Mouse (Mus musculus): Measurements from ENCODE around the gene Stxbp1. TPM values are rescaled to one million over a fixed set of nuclear protein-coding genes. Genes with fewer than 3 reads are reported as not detected.

Gene Stxbp1
- polyA plus RNA-seq, 1 experiment = 5.5 TPM

DNA sequence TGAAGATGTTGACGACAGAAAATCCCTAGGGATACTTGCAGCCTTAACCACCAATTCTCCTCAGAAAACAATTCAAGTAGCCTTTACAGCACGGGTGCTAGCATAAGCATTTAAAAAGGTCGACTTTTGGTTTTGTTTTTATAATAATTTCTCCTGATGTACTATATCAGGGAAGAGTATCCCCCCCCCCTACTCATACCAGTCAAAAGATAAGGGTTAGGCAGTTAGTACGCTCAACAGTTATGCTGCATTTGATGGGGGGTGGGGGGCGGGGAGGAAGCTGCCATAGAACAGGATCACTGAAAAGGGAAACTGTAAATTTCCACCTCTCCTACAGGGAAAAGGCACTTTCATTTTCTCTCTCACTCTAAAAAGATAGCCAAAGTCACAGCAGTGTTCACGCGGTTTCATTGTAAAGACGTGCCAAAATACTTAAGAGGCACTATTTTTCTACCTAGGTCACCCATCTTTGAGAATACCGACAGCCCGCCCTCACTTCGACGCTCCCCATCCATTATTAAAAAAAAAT lies 1.4 kb downstream of the Stxbp1 start:
- Histone ChIP-seq H3K27ac (ENCODE audit: insufficient read depth, low read length) (no peak overlapping the region), H3K27me3 (ENCODE audit: control insufficient read depth, insufficient read depth, low read length) (no peaks in the 10 kb centered on the region), H3K4me1 (ENCODE audit: control insufficient read depth, insufficient read depth, insufficient read length) (no peaks in the 10 kb centered on the region; the same call in 1 of the 2 replicates), H3K4me3 (ENCODE audit: extremely low read depth, insufficient read depth, insufficient read length) (peak overlapping the region; percentile 67), H3K36me3 (ENCODE audit: control insufficient read depth, insufficient read depth, low read length) (no peaks in the 10 kb centered on the region)
- no peak for DNase-seq (ENCODE audit: low read depth in 1 of 2, low spot score in 2 of 2)
- TF ChIP-seq CTCF (IDR thresholded peaks at IDR 0.05; ENCODE audit: extremely low read depth, insufficient read depth, insufficient read length, insufficient replicate concordance) (no peak), POLR2A (IDR thresholded peaks at IDR 0.05; ENCODE audit: low read depth, low read length) (no peak)
- WGBS = 13% methylated on average over 12 of the region's 12 CpGs

DNA sequence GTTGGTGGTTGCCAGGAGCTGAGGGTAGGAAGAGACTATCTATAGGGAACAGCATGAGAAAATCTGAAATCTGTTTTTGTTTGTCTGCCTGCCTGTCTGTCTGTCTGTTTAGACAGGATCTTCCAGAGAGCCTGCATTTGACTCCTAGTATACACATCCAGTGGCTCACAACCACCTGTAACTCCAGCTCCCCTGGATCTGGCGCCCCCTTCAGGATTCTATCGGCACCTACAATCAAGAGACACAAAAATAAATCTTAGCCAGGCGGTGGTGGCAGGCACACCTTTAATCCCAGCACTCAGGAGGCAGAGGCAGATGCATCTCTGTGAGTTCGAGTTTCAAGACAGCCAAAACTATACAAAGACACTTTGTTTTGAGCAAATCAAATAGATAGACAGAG lies 4.5 kb downstream of the Stxbp1 start:
- DNase-seq (ENCODE audit: low read depth in 1 of 2, low spot score in 2 of 2) = no peak
- Histone ChIP-seq H3K4me1 (ENCODE audit: control insufficient read depth, insufficient read depth, insufficient read length) (no peaks in the 10 kb centered on the region; the same call in 1 of the 2 replicates), H3K4me3 (ENCODE audit: extremely low read depth, insufficient read depth, insufficient read length) (no peak overlapping the region), H3K27me3 (ENCODE audit: control insufficient read depth, insufficient read depth, low read length) (no peaks in the 10 kb centered on the region), H3K36me3 (ENCODE audit: control insufficient read depth, insufficient read depth, low read length) (no peaks in the 10 kb centered on the region), H3K27ac (ENCODE audit: insufficient read depth, low read length) (no peak overlapping the region)
- no peak for TF ChIP-seq POLR2A (IDR thresholded peaks at IDR 0.05; ENCODE audit: low read depth, low read length)
- TF ChIP-seq CTCF (IDR thresholded peaks at IDR 0.05; ENCODE audit: extremely low read depth, insufficient read depth, insufficient read length, insufficient replicate concordance) = peak; percentile 21; the same call in 1 of the 2 replicates
- 41% methylated on average over 4 of the region's 4 CpGs for WGBS

DNA sequence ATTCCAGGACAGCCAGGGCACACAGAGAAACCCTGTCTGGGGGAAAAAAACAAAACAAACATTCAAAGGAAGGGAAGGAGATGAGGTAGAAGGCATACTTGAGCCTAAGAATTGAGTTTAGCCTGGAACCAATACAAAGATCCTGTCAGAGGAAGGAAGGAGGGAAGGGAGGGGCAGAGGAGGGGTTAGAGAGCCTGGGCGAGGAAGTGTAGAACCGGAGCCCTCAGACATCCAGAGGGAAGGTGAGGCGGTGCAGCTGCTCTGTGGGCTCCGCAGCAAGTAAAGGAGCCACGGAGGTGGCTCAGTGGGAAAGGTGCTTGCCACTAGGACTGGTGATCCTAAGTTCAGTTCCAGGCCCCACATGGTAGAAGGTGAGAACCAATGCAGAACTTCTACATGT lies 5.9 kb downstream of the Stxbp1 start:
- H3K27ac ChIP-seq (ENCODE audit: insufficient read depth, low read length) = no peak overlapping the region
- H3K4me3 ChIP-seq (ENCODE audit: extremely low read depth, insufficient read depth, insufficient read length) = no peak overlapping the region
- no peak for TF ChIP-seq CTCF (IDR thresholded peaks at IDR 0.05; ENCODE audit: extremely low read depth, insufficient read depth, insufficient read length, insufficient replicate concordance)
- no peak for TF ChIP-seq POLR2A (IDR thresholded peaks at IDR 0.05; ENCODE audit: low read depth, low read length)
- DNase-seq (ENCODE audit: low read depth in 1 of 2, low spot score in 2 of 2) = no peak
- no peaks in the 10 kb centered on the region for H3K36me3 ChIP-seq (ENCODE audit: control insufficient read depth, insufficient read depth, low read length)
- WGBS = 45% methylated on average over 5 of the region's 5 CpGs
- H3K27me3 ChIP-seq (ENCODE audit: control insufficient read depth, insufficient read depth, low read length) = no peaks in the 10 kb centered on the region
- H3K4me1 ChIP-seq (ENCODE audit: control insufficient read depth, insufficient read depth, insufficient read length) = no peaks in the 10 kb centered on the region

DNA sequence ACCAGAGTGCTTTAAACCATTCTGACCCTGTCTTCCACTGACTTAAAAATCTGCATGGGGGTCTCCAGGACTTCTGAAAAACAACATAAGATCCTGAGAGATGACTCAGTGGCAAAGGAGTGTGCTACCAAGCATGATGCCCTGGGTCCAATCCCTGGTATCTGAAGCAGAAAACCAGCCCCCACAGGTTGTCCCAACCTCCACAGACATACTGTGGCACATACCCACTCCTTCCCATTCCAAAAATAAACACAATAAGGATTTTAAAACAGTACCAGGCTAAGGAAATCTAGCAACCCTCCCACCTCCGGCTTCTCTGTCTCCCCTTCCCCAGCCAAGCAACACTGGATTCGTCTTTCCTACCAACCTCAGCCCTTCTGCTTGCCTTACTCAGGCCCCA lies 7.8 kb downstream of the Stxbp1 start:
- TF ChIP-seq POLR2A (IDR thresholded peaks at IDR 0.05; ENCODE audit: low read depth, low read length) (no peak), CTCF (IDR thresholded peaks at IDR 0.05; ENCODE audit: extremely low read depth, insufficient read depth, insufficient read length, insufficient replicate concordance) (no peak)
- peaks cover 4% of the 10 kb centered on the region for H3K4me1 ChIP-seq (ENCODE audit: control insufficient read depth, insufficient read depth, insufficient read length)
- 92% methylated on average over 2 of the region's 2 CpGs for WGBS
- H3K4me3 ChIP-seq (ENCODE audit: extremely low read depth, insufficient read depth, insufficient read length) = no peak overlapping the region
- H3K36me3 ChIP-seq (ENCODE audit: control insufficient read depth, insufficient read depth, low read length) = no peaks in the 10 kb centered on the region
- no peak for DNase-seq (ENCODE audit: low read depth in 1 of 2, low spot score in 2 of 2)
- H3K27me3 ChIP-seq (ENCODE audit: control insufficient read depth, insufficient read depth, low read length) = no peaks in the 10 kb centered on the region
- H3K27ac ChIP-seq (ENCODE audit: insufficient read depth, low read length) = no peak overlapping the region

DNA sequence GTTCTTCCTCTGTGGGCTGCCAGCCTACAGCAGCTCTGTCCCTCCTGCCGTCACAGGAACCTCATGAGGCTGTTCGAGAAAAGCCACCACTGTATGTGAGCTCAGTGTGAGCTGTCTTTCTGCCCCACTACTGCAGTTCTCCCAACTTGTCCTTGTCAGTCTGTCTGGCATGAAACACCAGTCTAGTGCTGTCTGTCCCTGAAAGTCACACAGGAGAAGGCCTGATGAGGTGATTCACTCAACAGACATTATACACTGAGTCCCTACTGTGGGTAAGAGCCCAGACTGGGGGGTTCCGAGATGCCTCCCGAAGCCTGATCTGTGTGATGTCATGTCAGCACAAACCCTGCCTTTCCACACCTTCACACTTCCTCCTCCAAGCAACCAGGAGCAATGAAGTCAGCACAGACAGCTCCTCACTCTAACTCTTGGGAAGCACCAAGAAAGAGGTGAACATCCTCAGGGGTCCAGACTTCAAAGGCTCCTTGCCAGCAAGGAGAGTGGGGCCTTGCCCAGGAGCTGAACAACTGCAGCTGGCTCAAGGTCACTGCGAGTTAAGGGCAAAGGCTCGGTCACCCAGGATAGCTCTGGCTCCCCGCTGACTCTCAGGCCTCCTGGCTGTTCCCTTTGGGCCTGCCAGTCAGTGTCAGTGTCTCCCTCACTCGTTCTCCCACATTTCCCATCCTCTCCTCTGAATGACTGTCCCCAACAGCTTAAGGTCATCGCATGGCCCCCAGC lies 8.7 kb downstream of the Stxbp1 start:
- peaks cover 4% of the 10 kb centered on the region for H3K4me1 ChIP-seq (ENCODE audit: control insufficient read depth, insufficient read depth, insufficient read length)
- WGBS = 78% methylated on average over 9 of the region's 9 CpGs
- TF ChIP-seq CTCF (IDR thresholded peaks at IDR 0.05; ENCODE audit: extremely low read depth, insufficient read depth, insufficient read length, insufficient replicate concordance) (no peak), POLR2A (IDR thresholded peaks at IDR 0.05; ENCODE audit: low read depth, low read length) (no peak)

DNA sequence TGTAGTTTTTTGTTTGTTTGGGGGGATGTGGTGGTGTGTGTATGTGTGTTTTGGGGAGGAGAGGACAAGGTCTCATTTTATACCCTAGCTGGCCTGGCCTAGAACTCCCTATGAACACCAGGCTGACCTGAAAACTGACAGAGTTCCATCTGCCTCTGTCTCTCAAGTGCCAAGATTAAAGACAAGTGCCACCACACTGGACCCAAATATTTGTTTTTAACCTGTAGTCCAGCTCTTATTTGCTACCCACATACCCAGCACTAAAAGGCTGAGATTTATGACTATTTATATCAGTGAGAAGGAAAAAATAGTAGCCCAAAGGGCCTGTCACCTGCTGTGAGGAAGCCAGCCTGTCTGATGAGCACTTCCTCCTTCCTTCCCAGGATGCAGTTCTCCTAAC lies 11.5 kb downstream of the Stxbp1 start:
- Histone ChIP-seq H3K4me3 (ENCODE audit: extremely low read depth, insufficient read depth, insufficient read length) (no peak overlapping the region), H3K27me3 (ENCODE audit: control insufficient read depth, insufficient read depth, low read length) (no peaks in the 10 kb centered on the region), H3K4me1 (ENCODE audit: control insufficient read depth, insufficient read depth, insufficient read length) (peaks cover 4% of the 10 kb centered on the region), H3K36me3 (ENCODE audit: control insufficient read depth, insufficient read depth, low read length) (no peaks in the 10 kb centered on the region), H3K27ac (ENCODE audit: insufficient read depth, low read length) (no peak overlapping the region)
- no peak for TF ChIP-seq POLR2A (IDR thresholded peaks at IDR 0.05; ENCODE audit: low read depth, low read length)
- no peak for TF ChIP-seq CTCF (IDR thresholded peaks at IDR 0.05; ENCODE audit: extremely low read depth, insufficient read depth, insufficient read length, insufficient replicate concordance)
- no peak for DNase-seq (ENCODE audit: low read depth in 1 of 2, low spot score in 2 of 2)

More for the DNA sequence above, 8.7 kb downstream of the Stxbp1 start:
- no peak for DNase-seq (ENCODE audit: low read depth in 1 of 2, low spot score in 2 of 2)
- no peaks in the 10 kb centered on the region for H3K36me3 ChIP-seq (ENCODE audit: control insufficient read depth, insufficient read depth, low read length)
- no peaks in the 10 kb centered on the region for H3K27me3 ChIP-seq (ENCODE audit: control insufficient read depth, insufficient read depth, low read length)
- H3K27ac ChIP-seq (ENCODE audit: insufficient read depth, low read length) = no peak overlapping the region
- no peak overlapping the region for H3K4me3 ChIP-seq (ENCODE audit: extremely low read depth, insufficient read depth, insufficient read length)

DNA sequence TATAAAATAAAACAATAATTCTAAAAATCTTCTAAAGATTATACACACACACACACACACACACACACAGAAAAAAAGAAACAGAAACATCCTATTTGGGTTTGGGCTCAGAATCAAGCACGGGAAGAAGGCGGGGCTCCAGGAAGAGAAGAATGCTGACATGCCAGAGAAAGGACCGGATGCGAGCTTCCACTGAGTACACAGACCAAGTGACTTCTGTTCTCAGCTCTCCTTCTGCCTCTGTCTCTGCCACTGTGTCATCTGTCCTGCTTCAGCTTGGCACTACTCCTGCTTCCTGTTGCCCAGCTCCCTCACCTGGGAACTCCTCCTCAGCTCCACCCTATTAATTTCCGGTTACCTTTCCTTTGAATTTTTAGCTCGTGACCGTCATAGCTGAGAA lies 12.5 kb downstream of the Stxbp1 start:
- peak overlapping the region; percentile 55 for H3K27ac ChIP-seq (ENCODE audit: insufficient read depth, low read length)
- H3K36me3 ChIP-seq (ENCODE audit: control insufficient read depth, insufficient read depth, low read length) = no peaks in the 10 kb centered on the region
- DNase-seq (ENCODE audit: low read depth in 1 of 2, low spot score in 2 of 2) = peak in 1 of 2 experiments; percentile 36
- no peaks in the 10 kb centered on the region for H3K27me3 ChIP-seq (ENCODE audit: control insufficient read depth, insufficient read depth, low read length)
- 15% methylated on average over 7 of the region's 7 CpGs for WGBS
- no peak overlapping the region for H3K4me3 ChIP-seq (ENCODE audit: extremely low read depth, insufficient read depth, insufficient read length)
- TF ChIP-seq CTCF (IDR thresholded peaks at IDR 0.05; ENCODE audit: extremely low read depth, insufficient read depth, insufficient read length, insufficient replicate concordance) = no peak
- TF ChIP-seq POLR2A (IDR thresholded peaks at IDR 0.05; ENCODE audit: low read depth, low read length) = no peak
- peaks cover 4% of the 10 kb centered on the region for H3K4me1 ChIP-seq (ENCODE audit: control insufficient read depth, insufficient read depth, insufficient read length)
